ENCODE assay signal across 8 mouse cellular contexts in the genomic region with DNA sequence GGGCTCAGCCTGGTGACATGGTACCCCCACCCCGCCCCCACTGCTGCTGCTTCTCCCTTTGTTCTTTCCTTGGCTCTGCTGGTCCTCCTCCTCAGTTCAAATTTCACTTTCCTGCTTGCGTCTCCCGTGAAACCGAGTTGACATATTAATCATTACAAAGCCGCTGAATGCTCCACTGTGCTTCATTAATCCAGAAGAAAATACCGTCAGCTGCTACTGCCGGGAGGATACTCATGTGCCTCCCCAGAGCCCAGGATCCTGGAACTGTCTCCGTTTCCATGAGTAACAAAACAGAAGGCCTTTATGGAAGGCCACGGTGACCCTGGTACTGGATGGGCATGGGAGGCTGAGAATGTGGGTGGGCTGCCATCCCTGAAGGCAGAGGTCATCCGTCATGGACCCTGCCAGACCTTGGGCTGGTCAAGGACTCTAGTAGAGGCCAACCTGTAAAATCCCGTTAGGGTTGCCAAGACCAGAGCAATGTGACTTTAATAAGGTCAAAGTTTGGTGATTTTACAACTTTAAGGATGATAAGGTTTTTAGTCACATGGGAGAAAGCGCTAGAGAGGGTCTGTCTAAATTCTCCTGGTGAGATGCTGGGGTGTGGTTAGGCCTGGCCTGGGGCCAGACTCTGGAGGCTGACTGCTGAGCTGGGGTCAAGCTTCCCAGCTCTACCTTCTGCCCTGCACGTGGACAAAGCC.
DNase-seq lines count a peak whose midpoint lies in the region; ATAC-seq and TF ChIP-seq lines count a peak whose summit lies in the region.

No protein-coding gene starts in this region.

- H3K9ac ChIP-seq in stomach, embryonic 15.5 days: no peak overlapping the region
- H3K9ac ChIP-seq in stomach, postnatal 0 days (ENCODE audit: low read length): no peak overlapping the region
- no peak overlapping the region for H3K9ac ChIP-seq in hindbrain, embryonic 14.5 days

- TF ChIP-seq CTCF in stomach, postnatal 0 days (IDR thresholded peaks at IDR 0.05; ENCODE audit: low read depth): no peak

- 27% methylated on average over 13 of the region's 13 CpGs for WGBS in stomach, embryonic 15.5 days
- WGBS in stomach, postnatal 0 days: 25% methylated on average over 13 of the region's 13 CpGs
- 29% methylated on average over 13 of the region's 13 CpGs for WGBS in hindbrain, embryonic 14.5 days

- H3K36me3 ChIP-seq in stomach, embryonic 15.5 days: no peaks in the 10 kb centered on the region
- no peaks in the 10 kb centered on the region for H3K36me3 ChIP-seq in stomach, postnatal 0 days (ENCODE audit: control insufficient read depth, insufficient read depth, low read length)
- no peaks in the 10 kb centered on the region for H3K36me3 ChIP-seq in hindbrain, embryonic 14.5 days (replicated peaks; ENCODE audit: control insufficient read depth, insufficient read depth)

- no peak for TF ChIP-seq EP300 in stomach, postnatal 0 days (optimal IDR thresholded peaks at IDR 0.05)

- no peaks in the 10 kb centered on the region for H3K9me3 ChIP-seq in stomach, embryonic 15.5 days
- no peaks in the 10 kb centered on the region for H3K9me3 ChIP-seq in stomach, postnatal 0 days (ENCODE audit: control insufficient read depth, low read length)
- 0 out of 2 replicates have a peak, but pooled peaks cover 5% of the 10 kb centered on the region for H3K9me3 ChIP-seq in hindbrain, embryonic 14.5 days (ENCODE audit: control insufficient read depth, low read length)

- H3K27me3 ChIP-seq in stomach, embryonic 15.5 days (replicated peaks): no peaks in the 10 kb centered on the region
- H3K27me3 ChIP-seq in stomach, postnatal 0 days (ENCODE audit: control insufficient read depth, insufficient read depth, low read length): no peaks in the 10 kb centered on the region
- no peaks in the 10 kb centered on the region for H3K27me3 ChIP-seq in hindbrain, embryonic 14.5 days (ENCODE audit: control insufficient read depth, insufficient read depth, low read length)

- H3K27ac ChIP-seq in stomach, embryonic 15.5 days: peak overlapping the region; percentile 52
- no peak overlapping the region for H3K27ac ChIP-seq in stomach, postnatal 0 days (replicated peaks)
- 0 out of 2 replicates have a peak overlapping the region, but pooled peaks have one; percentile 32 for H3K27ac ChIP-seq in hindbrain, embryonic 14.5 days

- no peak overlapping the region for H3K4me3 ChIP-seq in stomach, embryonic 15.5 days (replicated peaks)
- H3K4me3 ChIP-seq in stomach, postnatal 0 days (ENCODE audit: low read depth, low read length): no peak overlapping the region
- H3K4me3 ChIP-seq in hindbrain, embryonic 14.5 days (replicated peaks; ENCODE audit: low read length): no peak overlapping the region

- no peak overlapping the region for H3K4me2 ChIP-seq in stomach, embryonic 15.5 days
- no peak overlapping the region for H3K4me2 ChIP-seq in stomach, postnatal 0 days (replicated peaks; ENCODE audit: low read depth)
- H3K4me2 ChIP-seq in hindbrain, embryonic 14.5 days (replicated peaks): no peak overlapping the region

- no peak for DNase-seq in stomach, postnatal 0 days (ENCODE audit: low spot score)
- DNase-seq in hindbrain, embryonic 14.5 days (ENCODE audit: low spot score): peak; percentile 57
- peak; percentile 87 to 91 for DNase-seq in kidney, postnatal 36 days
- peak; percentile 75 for DNase-seq in yolk sac, embryonic 10.5 days (ENCODE audit: low spot score)
- no peak for DNase-seq in left cerebral cortex, adult 9 months (ENCODE audit: low spot score in 2 of 2)
- no peak for DNase-seq in cerebellum, postnatal 36 days
- no peak for DNase-seq in gastrocnemius, postnatal 10 days

- peak; percentile 6; the same call in 1 of the 2 replicates for ATAC-seq in stomach, embryonic 15.5 days (ENCODE audit: insufficient read depth, low FRiP score, low read depth)
- no peak for ATAC-seq in stomach, postnatal 0 days (ENCODE audit: low FRiP score, low TSS enrichment)
- ATAC-seq in hindbrain, embryonic 14.5 days (ENCODE audit: low FRiP score): peak; percentile 41

- peaks cover 19% of the 10 kb centered on the region for H3K4me1 ChIP-seq in stomach, embryonic 15.5 days
- peaks cover 3% of the 10 kb centered on the region; the same call in 1 of the 2 replicates for H3K4me1 ChIP-seq in stomach, postnatal 0 days (replicated peaks; ENCODE audit: control insufficient read depth, insufficient read depth)
- H3K4me1 ChIP-seq in hindbrain, embryonic 14.5 days (replicated peaks; ENCODE audit: control insufficient read depth, insufficient read depth, low read length): peaks cover 12% of the 10 kb centered on the region

Comparison
In these comparisons a context has a peak if more than half of its experiments do, and no peak if none do; other contexts are left out.
1. DNase-seq: peak in hindbrain, embryonic 14.5 days (single experiment), kidney, postnatal 36 days (2 of 2) and yolk sac, embryonic 10.5 days (single experiment); none in stomach, postnatal 0 days (single experiment), left cerebral cortex, adult 9 months (0 of 2), cerebellum, postnatal 36 days (0 of 2) and gastrocnemius, postnatal 10 days (single experiment).